Mouse (Mus musculus) ES-Bruce4 (cell line): Measurements from ENCODE around the gene Sh2d3c. TPM values are rescaled to one million over a fixed set of nuclear protein-coding genes. Genes with fewer than 3 reads are reported as not detected.
A peak's percentile ranks its signal among the peaks of the same experiment; 100 is the strongest.

ENCODE experiments used
- H3K27ac ChIP-seq: 2 replicates; pipeline ENCODE4 v1.5.1; 2012; ENCODE audit warnings: low read length, inconsistent platforms; ENCODE audit not compliant: insufficient read depth
- H3K27me3 ChIP-seq: 2 replicates; pipeline ENCODE4 v1.6.1; 2012; ENCODE audit warnings: mild to moderate bottlenecking, low read length, inconsistent platforms; ENCODE audit not compliant: control insufficient read depth, poor library complexity, insufficient read depth, severe bottlenecking
- H3K36me3 ChIP-seq: 2 replicates; pipeline ENCODE4 v1.6.1; 2012; ENCODE audit warnings: inconsistent platforms, mild to moderate bottlenecking, low read length, moderate library complexity; ENCODE audit not compliant: control insufficient read depth, poor library complexity, insufficient read depth, severe bottlenecking
- H3K4me1 ChIP-seq: one replicate; pipeline ENCODE4 v1.8.1; 2011; ENCODE audit warnings: low read length; ENCODE audit not compliant: control insufficient read depth, insufficient read depth
- H3K4me3 ChIP-seq: 2 replicates; pipeline ENCODE4 v1.5.1; 2011; ENCODE audit warnings: low read depth, mild to moderate bottlenecking, low read length
- H3K9ac ChIP-seq: 2 replicates; pipeline ENCODE4 v1.6.1; 2012; ENCODE audit warnings: low read depth, mild to moderate bottlenecking, inconsistent platforms; ENCODE audit not compliant: poor library complexity, severe bottlenecking
- H3K9me3 ChIP-seq: replicated peaks from 2 replicates; pipeline ENCODE4 v1.6.1; 2012; ENCODE audit warnings: mild to moderate bottlenecking, low read length, inconsistent platforms; ENCODE audit not compliant: control insufficient read depth, poor library complexity, insufficient read depth, severe bottlenecking
- CTCF ChIP-seq: IDR thresholded peaks from one replicate; pipeline ENCODE4 v1.8.1; 2011; ENCODE audit warnings: low read depth, low read length
- EP300 ChIP-seq: IDR thresholded peaks from 2 replicates; pipeline ENCODE4 v1.6.1; 2011; ENCODE audit warnings: low read depth, low read length; ENCODE audit not compliant: insufficient read depth
- POLR2A ChIP-seq: IDR thresholded peaks from one replicate; pipeline ENCODE4 v1.8.1; 2011; ENCODE audit warnings: low read length; ENCODE audit not compliant: insufficient read depth
- polyA plus RNA-seq: library from polyadenylated mRNA; stranded (reverse); fragments of >200 nt; gene quantifications from 2 replicates; pipeline ENCODE4 v1.2.4, GENCODE M21; 2011; ENCODE audit warnings: low read depth; ENCODE audit not compliant: missing spikeins, insufficient read depth, insufficient read length

The Sh2d3c gene
- polyA plus RNA-seq, 1 experiment, result 9.0 TPM

- H3K27ac ChIP-seq, result no peak overlapping the region
- peaks cover 34% of the 10 kb centered on the region for H3K36me3 ChIP-seq
- no peak overlapping the region for H3K9ac ChIP-seq
- peaks cover 1% of the 10 kb centered on the region for H3K4me1 ChIP-seq
- TF ChIP-seq CTCF (no peak), EP300 (no peak), POLR2A (no peak)
- H3K4me3 ChIP-seq, result no peak overlapping the region
- H3K27me3 ChIP-seq, result no peaks in the 10 kb centered on the region
- H3K9me3 ChIP-seq, result no peaks in the 10 kb centered on the region
These were observed 36.0 kb upstream of the Sh2d3c start for GRCm38 (mm10) chr2:32684681-32685428.

DNA sequence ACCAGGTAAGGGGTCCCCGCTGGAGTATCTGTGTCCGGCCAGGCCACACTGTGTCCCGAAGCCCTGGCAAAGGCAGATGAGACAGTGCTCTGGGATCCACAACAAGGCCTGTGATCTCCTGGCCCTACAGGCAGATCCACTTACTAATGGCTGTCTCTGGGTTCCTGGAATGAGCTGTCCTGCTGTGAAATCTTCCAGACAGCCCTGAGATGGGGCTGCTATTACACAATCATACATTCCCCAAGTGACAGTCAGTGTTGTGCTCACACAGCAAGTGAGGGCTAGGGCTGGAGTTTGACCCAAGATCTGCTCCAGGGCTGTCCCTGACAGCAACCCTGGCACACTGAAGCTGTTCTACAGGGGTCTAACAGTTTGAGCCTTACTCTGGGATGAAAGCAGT, 35.0 kb upstream of the Sh2d3c start:
- Histone ChIP-seq H3K9ac (no peak overlapping the region), H3K4me3 (no peak overlapping the region), H3K4me1 (peaks cover 3% of the 10 kb centered on the region), H3K27me3 (no peaks in the 10 kb centered on the region), H3K9me3 (no peaks in the 10 kb centered on the region), H3K36me3 (peaks cover 34% of the 10 kb centered on the region), H3K27ac (no peak overlapping the region)
- TF ChIP-seq POLR2A, result no peak
- no peak for TF ChIP-seq CTCF
- TF ChIP-seq EP300, result no peak

DNA sequence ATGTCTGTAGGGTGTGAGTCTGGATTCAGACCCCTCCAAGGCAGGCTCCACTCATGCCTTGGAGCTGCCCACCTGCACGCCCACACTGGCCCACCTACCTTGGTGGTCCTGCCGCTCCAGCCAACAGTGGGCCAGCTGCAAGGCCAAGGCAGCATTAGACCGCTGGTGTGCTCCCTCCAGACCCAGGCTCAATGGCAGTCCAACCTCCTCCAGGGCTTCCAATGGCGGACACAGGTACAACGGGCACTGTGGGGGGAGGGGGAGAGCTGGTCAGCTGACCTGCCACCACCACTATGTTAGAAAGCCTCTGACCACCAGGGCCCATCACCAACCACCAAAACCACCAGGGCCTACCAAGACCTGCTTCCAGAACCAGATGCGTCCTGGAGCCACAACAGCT, 34.2 kb upstream of the Sh2d3c start:
- Histone ChIP-seq H3K9me3 (no peaks in the 10 kb centered on the region), H3K36me3 (peaks cover 34% of the 10 kb centered on the region), H3K4me1 (peaks cover 3% of the 10 kb centered on the region), H3K27ac (no peak overlapping the region), H3K4me3 (no peak overlapping the region), H3K27me3 (no peaks in the 10 kb centered on the region), H3K9ac (no peak overlapping the region)
- TF ChIP-seq CTCF, result no peak
- no peak for TF ChIP-seq POLR2A
- no peak for TF ChIP-seq EP300

- TF ChIP-seq POLR2A, result no peak
- no peak for TF ChIP-seq CTCF
- TF ChIP-seq EP300, result no peak
These were observed 33.3 kb upstream of the Sh2d3c start for GRCm38 (mm10) chr2:32687562-32687961.

GRCm38 (mm10) chr2:32689420-32689819, 31.4 kb upstream of the Sh2d3c start:
- Histone ChIP-seq H3K27me3 (no peaks in the 10 kb centered on the region), H3K36me3 (peaks cover 26% of the 10 kb centered on the region)

More at GRCm38 (mm10) chr2:32687562-32687961, 33.3 kb upstream of the Sh2d3c start:
- Histone ChIP-seq H3K4me1 (peaks cover 5% of the 10 kb centered on the region), H3K27ac (no peak overlapping the region), H3K4me3 (no peak overlapping the region), H3K9ac (no peak overlapping the region), H3K27me3 (no peaks in the 10 kb centered on the region), H3K36me3 (peaks cover 34% of the 10 kb centered on the region), H3K9me3 (no peaks in the 10 kb centered on the region)

DNA sequence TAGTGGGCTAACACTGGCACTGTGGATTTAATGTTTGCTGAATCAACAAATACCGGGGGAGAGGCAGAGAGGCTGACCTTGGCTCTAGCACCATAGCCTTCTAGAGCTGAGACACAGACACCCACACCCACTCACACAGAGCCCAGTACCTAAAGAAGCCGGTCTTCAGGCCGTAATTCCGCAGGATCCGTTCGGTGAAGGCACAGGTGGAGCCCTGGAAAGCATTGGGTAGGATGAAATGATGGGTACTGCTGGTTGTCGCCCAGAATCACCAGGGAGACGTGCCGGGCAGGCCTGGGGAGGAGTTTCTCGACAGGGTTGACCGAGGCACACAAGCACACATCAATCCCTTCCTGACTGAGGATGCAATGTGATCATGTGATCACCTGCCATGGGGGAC, 29.8 kb upstream of the Sh2d3c start:
- H3K4me3 ChIP-seq, result peak overlapping the region; percentile 26
- H3K9ac ChIP-seq, result no peak overlapping the region
- peaks cover 7% of the 10 kb centered on the region for H3K4me1 ChIP-seq
- no peaks in the 10 kb centered on the region for H3K27me3 ChIP-seq
- peaks cover 9% of the 10 kb centered on the region for H3K36me3 ChIP-seq
- H3K27ac ChIP-seq, result no peak overlapping the region
- TF ChIP-seq CTCF (no peak), POLR2A (no peak), EP300 (no peak)
- H3K9me3 ChIP-seq, result no peaks in the 10 kb centered on the region

More at GRCm38 (mm10) chr2:32689420-32689819, 31.4 kb upstream of the Sh2d3c start:
- no peak overlapping the region for H3K27ac ChIP-seq
- H3K4me3 ChIP-seq, result no peak overlapping the region
- no peak overlapping the region for H3K9ac ChIP-seq
- no peaks in the 10 kb centered on the region for H3K9me3 ChIP-seq
- peaks cover 7% of the 10 kb centered on the region for H3K4me1 ChIP-seq
- peak; percentile 53; the same call in 1 of the 2 replicates for TF ChIP-seq EP300
- TF ChIP-seq CTCF, result peak; percentile 100
- TF ChIP-seq POLR2A, result no peak
